Mouse (Mus musculus) liver, embryonic 14.5 days (tissue): ENCODE measurements around the gene Ddx23. TPM values are rescaled to one million over a fixed set of nuclear protein-coding genes. Genes with fewer than 3 reads are reported as not detected.
A peak's percentile ranks its signal among the peaks of the same experiment; 100 is the strongest.

Experiments used
- ATAC-seq: fragments of 200-750 bp; cut with Nextera tagmentation; 2 replicates; pipeline ENCODE4 v1.8.0; 2017; ENCODE audit warnings: moderate number of reproducible peaks, mild to moderate bottlenecking, moderate library complexity; ENCODE audit not compliant: insufficient read depth
- DNase-seq, 3 experiments: peaks; one replicate each; pipeline ENCODE4 v3.0.0-alpha.2; 2012 to 2013; ENCODE audit warnings: low read depth in 3 of 3, low spot score in 3 of 3
- H3K27ac ChIP-seq: fragments of 300-500 bp; sonication (generic); 2 replicates; pipeline ENCODE4 v1.5.1; 2014; ENCODE audit warnings: moderate library complexity, mild to moderate bottlenecking, control low read depth, inconsistent platforms
- H3K27me3 ChIP-seq: fragments of 300-500 bp; sonication (generic); 2 replicates; pipeline ENCODE4 v1.6.1; 2014; ENCODE audit warnings: mild to moderate bottlenecking, low read length, moderate library complexity; ENCODE audit not compliant: control insufficient read depth, insufficient read depth
- H3K36me3 ChIP-seq: fragments of 300-500 bp; sonication (generic); replicated peaks from 2 replicates; pipeline ENCODE4 v1.6.1; 2014; ENCODE audit warnings: low read depth; ENCODE audit not compliant: control insufficient read depth, insufficient read depth
- H3K4me1 ChIP-seq, 2 experiments: fragments of 200-500 bp in 1 of 2; fragments of 300-500 bp in 1 of 2; sonication (generic) in 1 of 2; replicated peaks; 2 replicates each; pipeline ENCODE4 v1.6.1; 2012 to 2014; ENCODE audit warnings: antibody characterized with exemption in 1 of 2, inconsistent platforms in 1 of 2, low read length in 1 of 2; ENCODE audit not compliant: control insufficient read depth in 2 of 2, insufficient read depth in 2 of 2
- H3K4me2 ChIP-seq: fragments of 300-500 bp; sonication (generic); 2 replicates; pipeline ENCODE4 v1.6.1; 2014; ENCODE audit warnings: low read depth, mild to moderate bottlenecking, control low read depth, moderate library complexity
- H3K4me3 ChIP-seq, 2 experiments: fragments of 200-500 bp in 1 of 2; fragments of 300-500 bp in 1 of 2; sonication (generic) in 1 of 2; 2 replicates each; pipeline ENCODE4 v1.5.1; 2012 to 2014; ENCODE audit warnings: low read depth in 2 of 2, low read length in 2 of 2, mild to moderate bottlenecking in 2 of 2, control low read depth in 1 of 2, inconsistent platforms in 1 of 2, moderate library complexity in 1 of 2; ENCODE audit not compliant: insufficient read depth in 1 of 2
- H3K9ac ChIP-seq: fragments of 300-500 bp; sonication (generic); replicated peaks from 2 replicates; pipeline ENCODE4 v1.6.1; 2014; ENCODE audit warnings: mild to moderate bottlenecking, control low read depth, moderate library complexity
- H3K9me3 ChIP-seq: fragments of 300-500 bp; sonication (generic); 2 replicates; pipeline ENCODE4 v1.6.1; 2016; ENCODE audit warnings: low read length, mixed read lengths; ENCODE audit not compliant: control insufficient read depth
- CTCF ChIP-seq: IDR thresholded peaks from 2 replicates; pipeline ENCODE4 v1.5.1; 2016; ENCODE audit warnings: antibody characterized with exemption, low read depth, control low read depth
- EP300 ChIP-seq: IDR thresholded peaks from 2 replicates; pipeline ENCODE4 v1.6.1; 2016; ENCODE audit warnings: antibody characterized with exemption, low read depth
- WGBS: fragments of 180-500 bp; shearing (Covaris S2); extraction: QIAGEN DNeasy Blood & Tissue Kit; methylation state at CpG from one replicate; pipeline ENCODE4 v1.1.7; 2014; ENCODE audit not compliant: insufficient replicate concordance; 5-methylcytosine and 5-hydroxymethylcytosine counted together
- polyA plus RNA-seq, 2 experiments: library from polyadenylated mRNA; depleted of rRNA in 1 of 2; stranded (reverse) in 1 of 2; unstranded in 1 of 2; fragments of >200 nt; fragmentation: Nextera tagmentation in 1 of 2; extraction: Ambion mirVana in 1 of 2; gene quantifications; 2 replicates each; pipeline versions ENCODE4 v1.2.1 to v1.2.3; 2012 to 2014

Ddx23 gene
- polyA plus RNA-seq, 2 experiments: 11.7 to 23.4 TPM

GRCm38 (mm10) chr15:98699190-98700105 lies 36.8 kb upstream of the Ddx23 start:
- no peak overlapping the region for H3K27ac ChIP-seq
- no peaks in the 10 kb centered on the region for H3K9me3 ChIP-seq
- no peak overlapping the region for H3K4me3 ChIP-seq
- 0 out of 4 replicates have a peak, but pooled peaks cover 0 to 4% of the 10 kb centered on the region in 2 experiments for H3K4me1 ChIP-seq
- peak; percentile 34 to 42 (median 37) for DNase-seq
- H3K36me3 ChIP-seq: no peaks in the 10 kb centered on the region
- TF ChIP-seq CTCF (peak; percentile 97), EP300 (no peak)
- ATAC-seq: peak; percentile 47; the same call in 1 of the 2 replicates
- H3K4me2 ChIP-seq: peak overlapping the region; percentile 20; the same call in 1 of the 2 replicates
- H3K27me3 ChIP-seq: peaks cover 14% of the 10 kb centered on the region
- WGBS: 7% methylated on average over 40 of the region's 40 CpGs
- H3K9ac ChIP-seq: no peak overlapping the region

GRCm38 (mm10) chr15:98696216-98696615 lies 33.5 kb upstream of the Ddx23 start:
- Histone ChIP-seq H3K36me3 (no peaks in the 10 kb centered on the region), H3K9ac (no peak overlapping the region), H3K4me2 (no peak overlapping the region), H3K4me1 (peaks cover 0 to 4% of the 10 kb centered on the region in 2 experiments; a peak in 1 of 4 replicates), H3K9me3 (no peaks in the 10 kb centered on the region), H3K4me3 (no peak overlapping the region), H3K27ac (no peak overlapping the region), H3K27me3 (peaks cover 8% of the 10 kb centered on the region)
- DNase-seq (no peak), ATAC-seq (no peak)
- WGBS: 50% methylated on average over 8 of the region's 8 CpGs
- no peak for TF ChIP-seq EP300
- no peak for TF ChIP-seq CTCF

GRCm38 (mm10) chr15:98695726-98696125 lies 33.0 kb upstream of the Ddx23 start:
- Histone ChIP-seq H3K4me1 (peaks cover 0 to 4% of the 10 kb centered on the region in 2 experiments; a peak in 1 of 4 replicates), H3K9me3 (no peaks in the 10 kb centered on the region), H3K36me3 (no peaks in the 10 kb centered on the region), H3K27ac (no peak overlapping the region), H3K4me2 (no peak overlapping the region), H3K27me3 (peaks cover 8% of the 10 kb centered on the region), H3K4me3 (no peak overlapping the region), H3K9ac (no peak overlapping the region)
- no peak for TF ChIP-seq CTCF
- WGBS: 44% methylated on average over 9 of the region's 9 CpGs
- DNase-seq (no peak), ATAC-seq (no peak)

- Histone ChIP-seq H3K27me3 (no peaks in the 10 kb centered on the region), H3K4me3 (no peak overlapping the region), H3K36me3 (no peaks in the 10 kb centered on the region), H3K4me2 (no peak overlapping the region), H3K9me3 (no peaks in the 10 kb centered on the region), H3K27ac (no peak overlapping the region), H3K9ac (no peak overlapping the region), H3K4me1 (peaks cover 0 to 4% of the 10 kb centered on the region in 2 experiments; a peak in 1 of 4 replicates)
- TF ChIP-seq EP300: no peak
- TF ChIP-seq CTCF: no peak
- 33% methylated on average over 11 of the region's 11 CpGs for WGBS
- no peak for DNase-seq
- ATAC-seq: no peak
These were observed 29.5 kb upstream of the Ddx23 start for GRCm38 (mm10) chr15:98692171-98692715.
